Mouse (Mus musculus) E14TG2a.4 (cell line): Measurements from ENCODE around the gene Gtf3c2.

Source experiments
- CTCF ChIP-seq: conservative IDR thresholded peaks from 2 replicates; pipeline ENCODE4 v1.5.1; 2014; ENCODE audit warnings: low read length
- NANOG ChIP-seq: IDR thresholded peaks from 2 replicates; pipeline ENCODE4 v1.6.1; 2014; ENCODE audit warnings: borderline replicate concordance, low read length, mixed read lengths
- POU5F1 ChIP-seq: IDR thresholded peaks from 2 replicates; pipeline ENCODE4 v1.6.1; 2014; ENCODE audit warnings: low read length, borderline replicate concordance

DNA sequence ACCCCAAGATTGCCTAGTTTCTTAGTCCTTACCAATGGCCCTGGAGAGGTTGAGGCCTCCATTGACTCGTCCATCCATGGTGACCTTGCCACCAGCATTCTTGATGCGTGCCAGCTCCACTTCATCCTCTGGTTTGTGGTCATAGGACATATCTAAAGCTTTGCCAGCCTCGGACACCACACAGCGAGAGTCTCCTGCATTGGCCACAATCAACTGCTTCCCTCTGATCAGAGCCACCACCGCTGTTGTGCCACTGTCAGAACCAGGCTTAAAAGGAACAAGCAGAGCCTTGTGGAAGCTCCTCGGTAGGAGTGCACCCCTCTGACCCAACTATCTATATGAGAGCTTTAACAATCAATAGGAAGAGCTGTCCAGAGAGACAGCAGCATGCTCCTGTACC, 24.5 kb upstream of the Gtf3c2 start:
- no peak for TF ChIP-seq CTCF
- TF ChIP-seq NANOG, result no peak
- no peak for TF ChIP-seq POU5F1
